Mouse (Mus musculus): Measurements from ENCODE around the gene Pcgf5.

- TF ChIP-seq EP300 (IDR thresholded peaks at IDR 0.05; ENCODE audit: insufficient read depth, low read depth, low read length) = no peak
- TF ChIP-seq CTCF (IDR thresholded peaks at IDR 0.05) = no peak
- no peak for TF ChIP-seq POLR2A (IDR thresholded peaks at IDR 0.05; ENCODE audit: insufficient read depth, low read depth, low read length)
Measured at GRCm38 (mm10) chr19:36450997-36451608, 103.0 kb downstream of the Pcgf5 start.
